Mouse (Mus musculus): ENCODE measurements around the gene Fam162a. TPM values are rescaled to one million over a fixed set of nuclear protein-coding genes. Genes with fewer than 3 reads are reported as not detected.
"Not testable (repeated sequence)": the region's sequence is repeated elsewhere in the genome, so short reads cannot be mapped to it uniquely, and the experiment has no call there.

The Fam162a gene
- total RNA-seq, 2 experiments from 2014 or later, result 230 to 246 TPM

- intact Hi-C loops (cut with DNase I), result no loop called here
- DNase-seq, result no peak
These were observed 6.5 kb downstream of the Fam162a start for GRCm38 (mm10) chr16:36064904-36065303.

DNA sequence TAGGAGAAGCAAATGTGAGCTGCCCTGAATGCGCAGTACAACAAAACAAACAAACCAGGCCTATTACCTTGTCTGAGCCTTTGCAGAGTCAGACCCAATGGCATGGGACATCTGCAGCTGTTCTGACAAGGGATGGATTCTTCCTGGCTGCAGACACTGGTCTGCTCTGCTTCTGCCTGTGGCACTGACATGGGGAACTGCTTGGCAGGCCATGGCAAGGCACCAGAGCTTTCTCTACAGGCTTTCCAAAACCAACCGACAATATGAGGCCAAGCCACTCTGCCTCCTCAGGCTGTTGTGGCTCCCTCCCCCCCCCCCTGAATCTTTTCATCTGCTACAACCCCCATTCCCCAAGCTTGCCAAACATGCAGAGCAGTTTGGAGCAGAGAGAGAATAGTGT lies 8.1 kb downstream of the Fam162a start:
- DNase-seq, result no peak
- intact Hi-C loops (cut with DNase I), result no loop called here

DNA sequence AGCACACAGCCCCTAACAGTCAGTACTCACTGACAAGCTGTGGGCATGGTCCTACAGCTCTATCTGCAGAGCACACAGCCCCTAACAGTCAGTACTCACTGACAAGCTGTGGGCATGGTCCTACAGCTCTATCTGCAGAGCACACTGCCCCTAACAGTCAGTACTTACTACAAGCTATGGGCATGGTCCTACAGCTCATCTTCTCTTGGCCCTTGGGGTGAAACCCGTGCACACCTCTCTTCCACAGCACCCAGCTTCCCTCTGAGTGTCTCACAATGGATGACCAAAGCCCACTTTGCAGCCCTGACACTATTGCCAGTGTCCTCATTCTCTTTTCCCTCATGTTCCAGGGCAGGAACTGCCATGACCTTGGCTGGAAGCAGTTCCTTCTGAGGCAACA lies 8.9 kb downstream of the Fam162a start:
- DNase-seq, result not testable (repeated sequence)

GRCm38 (mm10) chr16:36057933-36058475 lies 13.4 kb downstream of the Fam162a start:
- peak in 1 of 2 experiments; percentile 24 for DNase-seq
- intact Hi-C loops (cut with DNase I), result no loop called here

More for the DNA sequence above, 8.9 kb downstream of the Fam162a start:
- intact Hi-C loops (cut with DNase I), result not testable (repeated sequence)

GRCm38 (mm10) chr16:36056416-36056815 lies 15.0 kb downstream of the Fam162a start:
- no peak for DNase-seq
- intact Hi-C loops (cut with DNase I), result no loop called here

GRCm38 (mm10) chr16:36054920-36055319 lies 16.5 kb downstream of the Fam162a start:
- intact Hi-C loops (cut with DNase I), result no loop called here
- DNase-seq, result no peak

DNA sequence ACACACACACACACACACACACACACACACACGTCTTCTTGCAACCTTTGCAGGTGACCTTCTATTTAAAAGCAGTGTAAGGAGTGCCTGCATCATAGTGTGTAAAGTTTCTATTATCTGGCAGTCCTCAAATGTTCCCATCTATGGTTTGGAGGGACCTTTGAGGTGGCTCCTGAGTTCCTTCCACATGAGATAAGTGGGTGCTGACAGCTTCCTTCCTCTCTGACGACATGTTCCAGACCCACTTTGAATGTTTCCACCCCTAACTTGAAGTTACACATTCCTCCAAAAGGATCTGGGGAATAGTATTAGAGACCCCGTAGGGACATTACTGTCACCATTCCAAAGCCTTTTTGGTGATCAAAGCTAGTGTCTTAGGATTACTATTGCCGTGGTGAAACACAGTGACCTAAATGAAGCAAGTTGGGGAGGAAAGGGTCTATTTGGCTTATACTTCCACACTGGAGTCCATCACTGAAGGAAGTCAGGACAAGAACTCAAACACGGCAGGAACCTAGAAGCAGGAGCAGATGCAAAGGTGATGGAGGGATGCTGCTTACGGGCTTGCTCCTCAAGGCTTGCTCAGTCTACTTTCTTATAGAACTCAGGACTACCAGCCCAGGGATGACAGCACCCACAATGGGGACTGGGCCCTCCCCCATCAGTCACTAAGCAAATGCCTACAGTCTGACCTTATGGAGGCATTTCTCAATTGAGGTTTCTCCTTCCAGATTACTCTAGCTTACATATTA lies 17.7 kb downstream of the Fam162a start:
- intact Hi-C loops (cut with DNase I), result no loop called here
- peak in 1 of 2 experiments; percentile 23 for DNase-seq

GRCm38 (mm10) chr16:36051491-36051890 lies 19.9 kb downstream of the Fam162a start:
- intact Hi-C loops (cut with DNase I), result no loop called here
- DNase-seq, result no peak

- DNase-seq, result no peak
- intact Hi-C loops (cut with DNase I), result no loop called here
These were observed 23.9 kb downstream of the Fam162a start for GRCm38 (mm10) chr16:36047538-36047937.

DNA sequence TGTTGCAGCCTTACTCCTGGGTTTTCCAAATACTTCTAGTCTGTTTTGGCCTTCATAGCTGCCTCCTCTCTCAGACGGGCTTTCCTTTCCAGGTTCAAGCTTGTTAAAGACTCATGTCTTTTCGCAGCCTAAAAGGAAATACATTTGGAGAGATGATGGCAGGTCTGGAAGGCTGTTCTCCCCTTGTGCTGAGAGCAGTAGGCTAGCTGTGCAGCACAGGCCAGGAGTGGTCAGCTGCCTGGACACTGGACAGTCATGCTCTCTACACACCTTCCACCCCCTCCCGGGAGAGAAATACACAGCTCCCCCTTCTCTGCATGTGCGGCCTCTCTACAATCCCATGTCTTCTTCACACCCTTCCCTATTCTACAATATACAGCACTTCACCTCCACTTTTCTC lies 27.4 kb downstream of the Fam162a start:
- intact Hi-C loops (cut with DNase I), result no loop called here
- DNase-seq, result no peak

DNA sequence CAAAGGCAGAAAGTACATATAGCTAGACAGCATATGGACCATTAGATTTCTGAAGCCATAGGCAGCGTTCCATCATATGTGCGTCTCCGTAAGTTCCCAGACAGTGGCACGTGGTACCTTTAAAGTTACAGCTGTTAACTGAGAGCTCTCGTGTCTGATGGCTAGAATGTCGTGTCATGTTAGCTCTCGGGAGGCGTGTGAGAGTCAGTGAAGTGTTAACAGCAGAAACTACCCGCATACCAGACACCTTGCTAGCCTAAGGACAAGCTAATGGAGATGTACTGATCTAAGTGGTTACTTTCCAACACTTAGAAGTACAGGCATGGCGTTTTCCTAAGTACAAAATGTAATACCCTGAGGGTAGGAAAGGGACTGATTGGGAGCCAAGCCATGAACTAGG lies 28.3 kb downstream of the Fam162a start:
- intact Hi-C loops (cut with DNase I), result no loop called here
- DNase-seq, result no peak

GRCm38 (mm10) chr16:36041625-36042020 lies 29.8 kb downstream of the Fam162a start:
- no peak for DNase-seq
- intact Hi-C loops (cut with DNase I), result loop anchor here (1.0 kb wide), 1 partner anchor 30 kb away; the partner anchor contains the start of genes Ccdc58 and Fam162a

GRCm38 (mm10) chr16:36040640-36041624 lies 30.5 kb downstream of the Fam162a start, which contains the start of gene Wdr5b:
Gene Wdr5b, plus strand, starts transcription at chr16:36041190.
- DNase-seq, result peak; percentile 82 to 87
- intact Hi-C loops (cut with DNase I), result loop anchor here (1.0 kb wide), 1 partner anchor 30 kb away; the partner anchor contains the start of genes Ccdc58 and Fam162a

DNA sequence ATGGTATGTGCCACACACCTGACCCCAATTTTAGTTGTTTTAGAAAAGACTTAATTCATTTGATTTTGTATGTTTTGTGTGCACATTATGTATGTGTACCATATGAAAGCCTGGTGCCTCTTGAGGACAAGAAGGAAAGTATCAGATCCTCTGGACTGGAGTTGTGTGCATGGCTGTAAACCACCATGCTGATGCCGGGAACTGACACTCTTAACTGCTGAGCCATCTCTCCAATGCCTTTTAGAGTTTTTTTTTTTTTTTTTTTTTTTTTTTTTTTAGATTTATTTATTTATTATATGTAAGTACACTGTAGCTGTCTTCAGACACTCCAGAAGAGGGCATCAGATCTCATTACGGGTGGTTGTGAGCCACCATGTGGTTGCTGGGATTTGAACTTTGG lies 43.3 kb downstream of the Fam162a start:
- intact Hi-C loops (cut with DNase I), result not testable (repeated sequence)

DNA sequence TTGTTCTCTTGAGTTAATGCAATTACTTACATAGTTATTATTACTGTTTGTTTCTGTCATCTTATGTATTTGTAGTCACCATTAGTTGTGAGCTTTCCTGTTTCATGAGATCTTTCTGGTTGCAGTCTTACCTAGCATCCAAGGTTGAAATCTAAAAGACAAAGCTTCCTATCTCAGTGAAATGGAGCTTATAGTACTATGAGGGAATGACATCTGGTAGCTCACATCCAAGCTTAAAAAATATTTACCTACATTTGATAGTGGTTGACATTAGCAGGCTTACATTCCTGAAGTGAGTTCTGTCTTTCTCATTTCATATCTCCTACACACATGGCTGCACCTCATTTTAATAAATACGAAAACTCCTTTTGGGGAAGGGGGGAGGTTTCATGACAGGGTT lies 55.1 kb downstream of the Fam162a start:
- intact Hi-C loops (cut with DNase I), result no loop called here
- DNase-seq, result no peak

More for the DNA sequence above, 43.3 kb downstream of the Fam162a start:
- not testable (repeated sequence) for DNase-seq

- intact Hi-C loops (cut with DNase I), result no loop called here
- no peak for DNase-seq
These were observed 63.0 kb downstream of the Fam162a start for GRCm38 (mm10) chr16:36008396-36008795.

GRCm38 (mm10) chr16:35998852-35999251 lies 72.5 kb downstream of the Fam162a start:
- DNase-seq; intact Hi-C loops (cut with DNase I): not testable (repeated sequence)
